Mouse (Mus musculus): ENCODE measurements at regions not wholly inside any gene's neighbourhood (a gene's known extent, or its start where the extent isn't known, plus 50 kb on each side); places are given as distances from the start of the nearest gene placed in this dataset.

DNA sequence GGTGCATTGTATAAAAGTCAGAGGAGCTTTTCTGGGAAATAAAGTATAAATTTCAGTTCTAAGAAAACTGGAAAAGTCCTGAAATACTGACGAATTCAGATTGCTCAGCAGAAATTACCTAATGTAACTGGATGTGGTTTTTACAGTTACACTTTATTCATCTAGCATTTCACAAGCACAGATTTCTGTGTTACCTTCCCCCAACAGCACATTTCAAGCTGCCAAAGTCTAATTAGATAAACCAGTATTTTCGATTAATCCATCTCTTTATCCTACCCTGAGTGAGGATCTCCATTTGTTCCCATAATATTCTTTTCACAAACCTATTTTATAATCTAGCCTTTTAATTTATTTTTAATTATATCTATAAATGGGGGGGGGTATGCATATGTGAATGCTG is 179.4 kb downstream of the Klf6 start:
- Histone ChIP-seq H3K27ac (ENCODE audit: insufficient read depth, low read depth, low read length) (no peak overlapping the region), H3K27me3 (ENCODE audit: control insufficient read depth, insufficient read depth, low read length) (no peaks in the 10 kb centered on the region), H3K4me1 (ENCODE audit: control insufficient read depth, insufficient read depth, insufficient read length, low read length) (peaks cover 4% of the 10 kb centered on the region; the same call in 1 of the 2 replicates), H3K4me3 (ENCODE audit: low read depth, low read length) (no peak overlapping the region), H3K36me3 (ENCODE audit: control insufficient read depth, insufficient read depth, low read length) (no peaks in the 10 kb centered on the region)
- TF ChIP-seq POLR2A (IDR thresholded peaks at IDR 0.05; ENCODE audit: low read depth, low read length) (no peak), CTCF (IDR thresholded peaks at IDR 0.05; ENCODE audit: extremely low read depth, insufficient read length, insufficient replicate concordance, low read depth, low read length) (no peak)
- 91% methylated on average over 2 of the region's 2 CpGs for WGBS

DNA sequence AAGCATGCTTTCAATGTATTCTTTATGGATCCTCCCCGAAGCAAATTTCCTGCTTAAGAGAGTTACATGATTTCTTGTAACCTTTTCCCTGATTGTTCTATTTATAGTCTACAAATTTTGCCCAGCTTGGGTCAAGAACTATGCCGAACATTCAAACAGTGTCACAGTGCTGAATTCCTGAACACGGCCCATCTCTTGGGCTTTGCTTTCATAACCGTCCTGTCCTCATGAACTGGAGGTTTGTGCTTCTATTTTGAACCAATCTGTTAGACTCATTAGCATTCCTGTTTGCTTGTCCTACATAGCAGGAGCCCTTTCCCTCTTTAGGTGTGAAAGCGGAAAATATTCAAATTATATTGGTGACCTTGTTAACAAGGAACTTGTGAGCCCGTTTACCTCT is 181.2 kb downstream of the Klf6 start:
- H3K4me3 ChIP-seq (ENCODE audit: low read depth, low read length) = no peak overlapping the region
- TF ChIP-seq POLR2A (IDR thresholded peaks at IDR 0.05; ENCODE audit: low read depth, low read length) (no peak), CTCF (IDR thresholded peaks at IDR 0.05; ENCODE audit: extremely low read depth, insufficient read length, insufficient replicate concordance, low read depth, low read length) (no peak)
- WGBS = 71% methylated on average over 6 of the region's 6 CpGs
- H3K4me1 ChIP-seq (ENCODE audit: control insufficient read depth, insufficient read depth, insufficient read length, low read length) = peaks cover 4% of the 10 kb centered on the region; the same call in 1 of the 2 replicates
- H3K36me3 ChIP-seq (ENCODE audit: control insufficient read depth, insufficient read depth, low read length) = no peaks in the 10 kb centered on the region
- H3K27ac ChIP-seq (ENCODE audit: insufficient read depth, low read depth, low read length) = no peak overlapping the region
- H3K27me3 ChIP-seq (ENCODE audit: control insufficient read depth, insufficient read depth, low read length) = no peaks in the 10 kb centered on the region

GRCm38 (mm10) chr13:6059515-6060228 is 198.4 kb downstream of the Klf6 start:
- H3K27me3 ChIP-seq (ENCODE audit: control insufficient read depth, insufficient read depth, low read length) = no peaks in the 10 kb centered on the region
- peaks cover 9% of the 10 kb centered on the region for H3K4me1 ChIP-seq (ENCODE audit: control insufficient read depth, insufficient read depth, insufficient read length, low read length)
- H3K27ac ChIP-seq (ENCODE audit: insufficient read depth, low read depth, low read length) = no peak overlapping the region
- 39% methylated on average over 6 of the region's 6 CpGs for WGBS
- no peaks in the 10 kb centered on the region for H3K36me3 ChIP-seq (ENCODE audit: control insufficient read depth, insufficient read depth, low read length)
- H3K4me3 ChIP-seq (ENCODE audit: low read depth, low read length) = no peak overlapping the region
- TF ChIP-seq CTCF (IDR thresholded peaks at IDR 0.05; ENCODE audit: extremely low read depth, insufficient read length, insufficient replicate concordance, low read depth, low read length) (no peak), POLR2A (IDR thresholded peaks at IDR 0.05; ENCODE audit: low read depth, low read length) (no peak)

- Histone ChIP-seq H3K4me1 (ENCODE audit: control insufficient read depth, insufficient read depth, insufficient read length, low read length) (peaks cover 9% of the 10 kb centered on the region), H3K27ac (ENCODE audit: insufficient read depth, low read depth, low read length) (no peak overlapping the region), H3K36me3 (ENCODE audit: control insufficient read depth, insufficient read depth, low read length) (no peaks in the 10 kb centered on the region), H3K27me3 (ENCODE audit: control insufficient read depth, insufficient read depth, low read length) (no peaks in the 10 kb centered on the region), H3K4me3 (ENCODE audit: low read depth, low read length) (no peak overlapping the region)
- WGBS = 49% methylated on average over 8 of the region's 8 CpGs
- no peak for TF ChIP-seq POLR2A (IDR thresholded peaks at IDR 0.05; ENCODE audit: low read depth, low read length)
Observed at GRCm38 (mm10) chr13:6060229-6060845, 199.1 kb downstream of the Klf6 start.

- no peak overlapping the region for H3K4me3 ChIP-seq (ENCODE audit: low read depth, low read length)
- peak overlapping the region; percentile 89 for H3K27ac ChIP-seq (ENCODE audit: insufficient read depth, low read depth, low read length)
- H3K27me3 ChIP-seq (ENCODE audit: control insufficient read depth, insufficient read depth, low read length) = no peaks in the 10 kb centered on the region
- TF ChIP-seq CTCF (IDR thresholded peaks at IDR 0.05; ENCODE audit: extremely low read depth, insufficient read length, insufficient replicate concordance, low read depth, low read length) = no peak
- no peak for TF ChIP-seq POLR2A (IDR thresholded peaks at IDR 0.05; ENCODE audit: low read depth, low read length)
- 20% methylated on average over 4 of the region's 4 CpGs for WGBS
- peaks cover 9% of the 10 kb centered on the region for H3K4me1 ChIP-seq (ENCODE audit: control insufficient read depth, insufficient read depth, insufficient read length, low read length)
- no peaks in the 10 kb centered on the region for H3K36me3 ChIP-seq (ENCODE audit: control insufficient read depth, insufficient read depth, low read length)
Observed at GRCm38 (mm10) chr13:6062305-6062704, 201.0 kb downstream of the Klf6 start.

DNA sequence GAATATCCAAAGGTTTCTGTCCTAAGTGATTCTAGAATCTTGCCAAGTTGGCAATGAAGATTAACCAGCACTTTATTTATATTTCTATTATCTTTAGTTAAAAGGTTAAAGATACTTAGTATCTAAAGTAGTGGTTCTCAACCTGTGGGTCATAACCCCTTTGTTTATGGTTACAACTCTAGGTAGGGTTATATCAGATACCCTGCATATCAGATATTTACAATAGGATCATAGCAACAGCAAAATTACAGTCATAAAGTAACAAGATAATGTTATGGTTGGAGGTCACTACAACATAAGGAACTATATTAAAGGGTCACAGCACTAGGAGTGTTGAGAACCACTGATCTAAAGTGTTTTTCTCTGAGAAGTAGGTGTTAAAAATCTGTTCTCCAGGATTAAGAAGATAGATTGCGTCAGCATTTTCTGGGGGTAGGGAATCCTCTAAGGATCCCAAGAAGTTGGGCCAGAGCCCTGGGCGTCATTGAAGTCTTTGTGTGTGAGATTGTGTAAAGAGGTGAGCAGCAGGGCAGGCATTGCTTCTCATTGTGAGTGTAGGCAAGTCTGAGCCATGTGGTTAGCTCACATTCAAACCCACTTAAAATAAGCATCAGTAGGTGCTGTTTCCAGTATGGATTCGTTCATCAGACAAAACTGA is 201.6 kb downstream of the Klf6 start:
- TF ChIP-seq POLR2A (IDR thresholded peaks at IDR 0.05; ENCODE audit: low read depth, low read length) = no peak
- Histone ChIP-seq H3K27ac (ENCODE audit: insufficient read depth, low read depth, low read length) (peak overlapping the region; percentile 89; the same call in 1 of the 2 replicates), H3K4me3 (ENCODE audit: low read depth, low read length) (no peak overlapping the region), H3K36me3 (ENCODE audit: control insufficient read depth, insufficient read depth, low read length) (no peaks in the 10 kb centered on the region), H3K27me3 (ENCODE audit: control insufficient read depth, insufficient read depth, low read length) (no peaks in the 10 kb centered on the region), H3K4me1 (ENCODE audit: control insufficient read depth, insufficient read depth, insufficient read length, low read length) (peaks cover 9% of the 10 kb centered on the region)
- 56% methylated on average over 3 of the region's 3 CpGs for WGBS
